Mouse (Mus musculus): ENCODE measurements around the gene Dusp5.

Gene Dusp5

DNA sequence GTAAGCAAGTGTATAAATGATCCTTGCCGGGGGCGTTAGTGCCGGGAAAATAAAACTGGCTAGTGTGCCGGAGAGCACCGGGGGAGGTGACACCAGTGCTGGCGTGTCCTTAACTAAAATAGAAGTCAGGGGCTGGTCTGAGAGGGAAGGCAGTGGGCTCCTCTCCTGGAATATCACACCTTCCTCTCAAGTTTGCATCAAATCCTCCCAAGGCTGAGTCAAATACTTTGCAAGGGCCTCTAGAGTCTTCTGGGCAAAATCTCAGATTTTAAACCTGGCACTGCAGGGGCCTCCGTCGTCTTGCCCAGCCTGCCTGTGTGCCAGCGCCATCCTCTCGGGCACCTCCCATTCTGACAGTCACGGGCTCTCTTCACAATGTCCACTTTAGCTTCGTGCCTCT, 22.1 kb downstream of the Dusp5 start:
- no peak for DNase-seq

DNA sequence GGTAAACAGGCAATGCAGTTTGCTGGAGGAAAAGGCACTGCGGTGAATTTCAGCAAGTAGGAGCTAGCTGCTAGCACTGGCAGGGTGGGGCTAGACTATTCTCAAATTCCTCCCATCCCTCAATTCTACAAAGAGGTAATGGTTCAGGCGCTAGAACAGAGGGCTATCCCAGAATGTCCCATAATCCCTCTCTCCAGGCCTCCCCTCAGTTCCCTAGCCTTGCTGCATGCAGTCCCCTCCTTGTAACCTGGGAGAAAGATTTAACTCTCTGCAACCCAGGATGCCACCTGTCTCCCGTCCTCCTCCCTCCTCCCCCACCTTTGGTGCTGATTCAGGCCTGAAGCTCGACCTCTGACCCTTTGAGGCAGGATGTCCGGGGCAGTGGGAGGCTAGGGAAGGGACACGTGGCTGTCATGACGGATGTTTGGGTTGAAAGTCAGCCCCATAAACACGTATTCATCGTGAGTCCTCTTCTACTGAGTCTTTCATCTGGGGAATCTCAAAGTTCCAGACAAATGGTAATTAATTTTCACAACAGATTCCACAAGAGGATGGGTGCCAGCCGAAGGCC, 23.4 kb downstream of the Dusp5 start:
- no peak for DNase-seq

DNA sequence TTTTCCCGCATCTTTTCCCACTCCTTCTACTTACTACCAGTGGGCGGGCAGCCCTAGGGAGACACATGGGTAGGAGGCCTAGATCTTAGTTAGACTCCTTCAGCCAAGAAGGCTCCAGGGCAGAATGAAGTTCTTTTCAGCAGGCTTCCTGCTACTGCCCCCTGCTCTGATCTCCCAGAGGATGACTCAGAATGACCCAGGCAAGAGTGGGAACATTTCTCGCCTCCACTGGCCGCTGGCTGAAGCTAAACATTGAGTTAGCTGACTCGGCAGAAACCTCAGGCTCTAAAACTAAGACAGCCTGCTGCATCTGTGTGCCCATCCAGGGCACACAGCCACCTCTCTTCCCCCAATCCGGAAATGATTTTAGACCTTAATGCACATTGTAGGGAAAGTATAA, 23.9 kb downstream of the Dusp5 start:
- DNase-seq: no peak

DNA sequence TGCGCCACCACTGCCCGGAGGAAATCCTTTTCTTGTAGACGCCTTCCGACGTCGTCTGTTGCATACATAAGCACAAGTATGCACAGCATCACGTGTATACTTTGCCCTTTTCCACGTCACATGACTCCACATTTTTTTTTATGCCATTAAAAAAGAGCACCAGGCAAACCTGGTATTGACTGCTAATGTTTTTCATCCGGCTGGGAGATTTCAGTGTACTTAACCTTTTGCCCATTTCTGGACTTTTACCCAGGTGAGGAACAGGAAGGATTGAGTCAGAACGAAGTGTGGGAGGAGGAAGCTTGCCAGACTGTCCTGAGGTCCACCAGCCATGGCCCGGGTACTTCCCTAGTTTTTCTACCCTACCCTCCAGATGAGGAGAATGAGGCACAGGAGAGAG, 25.5 kb downstream of the Dusp5 start:
- DNase-seq: no peak

DNA sequence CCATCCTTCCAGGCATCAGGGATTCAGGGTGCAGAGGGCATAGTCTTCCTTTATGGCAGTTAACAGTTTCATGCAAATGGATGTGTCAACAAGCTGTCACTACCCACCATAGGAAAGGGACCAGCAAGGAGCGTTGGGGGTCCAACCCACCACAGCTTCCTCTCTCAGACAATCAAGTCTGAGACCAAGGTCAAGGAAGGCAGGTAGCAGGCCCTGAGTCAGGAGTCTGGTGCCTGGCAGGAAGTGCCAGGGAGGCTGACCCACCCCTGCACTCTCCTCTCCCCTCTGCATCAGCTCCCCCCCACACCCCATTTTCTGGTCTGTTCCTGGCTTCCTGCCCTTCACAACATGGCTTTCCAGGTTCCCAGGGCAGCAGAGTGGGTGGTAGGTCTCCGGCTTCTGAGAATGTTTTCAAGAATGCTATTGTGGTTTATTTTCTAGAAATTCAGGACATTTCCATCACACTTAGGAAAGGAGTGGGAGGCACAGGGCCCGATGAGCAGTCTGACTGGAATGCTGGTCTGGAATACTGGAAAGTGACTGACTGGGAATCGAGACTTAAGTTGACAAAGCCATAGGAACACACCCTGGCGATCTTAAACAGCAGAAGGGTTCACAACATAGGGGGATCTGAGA, 26.2 kb downstream of the Dusp5 start:
- no peak for DNase-seq

DNA sequence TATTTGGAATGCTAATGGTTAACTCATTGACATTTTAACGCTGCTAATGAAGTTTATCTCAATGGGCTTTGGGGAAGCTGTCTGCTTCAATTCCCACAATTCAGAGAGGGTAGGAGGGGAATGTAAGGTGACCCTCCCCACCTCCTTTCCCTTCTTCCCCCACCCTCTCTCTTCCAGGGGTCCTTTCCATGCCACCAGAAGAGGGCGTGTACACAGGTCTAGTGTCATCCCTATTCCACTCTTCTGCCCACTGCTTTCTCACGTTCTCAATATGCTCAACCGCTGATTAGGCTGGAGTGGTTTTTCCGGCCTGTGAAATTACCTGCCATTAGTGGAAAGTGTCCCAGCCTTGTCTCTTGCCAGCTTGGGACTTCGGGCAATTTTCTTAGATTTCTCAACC, 27.9 kb downstream of the Dusp5 start:
- no peak for DNase-seq

DNA sequence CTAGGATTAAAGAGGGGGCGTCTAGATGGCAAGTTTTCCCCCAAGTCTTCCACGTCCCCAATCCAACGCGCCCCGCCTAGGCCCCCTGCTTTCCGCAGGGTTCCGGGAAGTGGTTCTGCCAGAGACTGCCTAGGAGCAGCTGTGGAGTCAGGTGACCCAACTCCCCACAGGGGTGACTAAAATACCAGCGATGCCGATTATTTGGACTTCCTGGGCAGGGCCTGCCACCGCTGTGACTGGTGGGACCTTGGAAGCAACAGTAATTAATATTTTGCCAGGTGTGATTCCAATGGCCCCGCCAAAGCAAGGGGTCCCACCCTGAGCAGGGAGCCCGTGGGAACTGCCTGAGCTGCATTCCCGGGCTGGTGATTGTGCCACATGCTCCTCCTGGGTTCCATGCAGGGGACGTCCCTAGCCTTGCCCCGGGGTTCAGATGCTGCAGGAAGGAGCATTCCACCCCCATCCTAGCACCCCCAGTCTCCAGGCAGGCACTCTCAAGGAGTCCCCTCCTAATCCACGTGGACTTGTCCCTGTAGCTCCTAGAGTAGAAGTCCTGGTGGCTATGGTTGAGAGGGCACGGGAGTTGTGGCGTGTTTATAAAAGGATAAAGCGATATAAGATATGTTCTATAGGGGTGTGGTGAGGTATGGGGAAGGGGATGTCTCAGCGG, 28.5 kb downstream of the Dusp5 start:
- DNase-seq: no peak

DNA sequence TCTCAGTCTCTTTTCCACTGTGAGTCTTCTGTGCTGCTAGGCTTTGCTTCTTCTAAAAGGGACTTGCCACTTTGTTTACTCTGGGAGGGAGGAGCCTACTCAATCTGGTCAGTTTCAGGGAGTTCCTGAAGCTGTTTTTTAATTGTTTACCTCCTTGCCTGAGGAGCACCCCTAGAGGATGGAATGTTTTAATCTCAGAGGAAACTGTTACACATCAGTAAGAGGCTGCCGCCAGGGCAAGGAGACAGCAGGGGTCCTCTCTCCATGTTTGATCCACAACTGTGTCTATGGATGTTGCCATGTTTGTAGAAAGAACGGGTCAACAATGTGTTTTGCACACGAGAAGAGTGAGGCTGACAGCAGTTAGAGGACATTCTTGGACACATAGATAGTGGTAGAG, 31.5 kb downstream of the Dusp5 start:
- DNase-seq: no peak

DNA sequence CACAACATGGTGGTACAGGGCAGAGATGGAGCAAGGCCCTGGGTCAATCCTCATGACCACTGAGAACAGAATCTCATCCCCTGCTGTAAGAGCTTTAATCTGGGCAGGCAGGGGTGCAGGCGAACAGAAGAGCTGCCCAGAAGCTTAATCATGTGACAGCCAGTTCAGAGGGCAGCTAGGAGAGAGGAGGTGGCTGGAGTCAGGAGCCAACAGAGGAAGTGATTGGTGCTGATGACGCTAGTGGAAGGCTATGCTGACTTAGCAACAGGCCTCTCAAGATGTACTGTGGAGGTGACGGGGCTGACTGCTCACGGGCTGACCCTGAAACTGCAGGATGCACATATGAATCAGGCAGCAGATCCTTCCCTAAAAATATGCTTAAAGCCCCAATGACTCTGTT, 35.3 kb downstream of the Dusp5 start:
- DNase-seq: no peak

DNA sequence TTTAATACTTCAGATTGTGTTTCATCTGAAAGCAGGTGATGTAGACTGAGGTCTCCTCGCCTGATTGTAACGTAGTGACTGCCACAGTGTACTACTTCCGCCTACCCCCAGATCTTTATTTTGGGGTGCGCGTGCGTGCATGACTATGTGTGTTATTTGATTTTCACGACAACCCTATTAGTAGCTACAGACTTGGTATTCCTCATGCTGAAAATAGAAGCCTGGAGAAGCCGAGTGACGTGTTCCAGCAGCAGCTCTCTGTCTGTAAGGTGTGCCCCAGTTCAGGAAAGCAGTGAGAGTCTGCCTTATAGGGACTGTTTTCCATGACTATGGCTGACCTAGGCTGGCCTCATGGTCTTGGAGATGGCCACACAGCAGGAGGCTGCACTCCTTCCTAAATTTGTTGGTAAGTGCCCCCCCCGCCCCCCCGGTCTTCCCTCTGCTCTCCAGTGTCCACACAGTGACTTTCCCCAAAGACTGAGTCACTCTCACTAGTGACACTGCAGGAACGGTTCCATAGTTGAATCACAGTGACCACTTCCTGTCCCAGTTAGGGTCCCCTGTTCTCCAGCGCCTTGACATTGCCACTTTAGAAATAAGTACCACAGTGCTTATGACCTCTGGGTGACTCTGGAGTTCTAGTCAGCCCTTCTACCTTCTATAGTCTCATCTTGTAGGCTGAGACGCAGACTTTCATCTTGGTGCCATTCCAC, 36.8 kb downstream of the Dusp5 start:
- DNase-seq: no peak

DNA sequence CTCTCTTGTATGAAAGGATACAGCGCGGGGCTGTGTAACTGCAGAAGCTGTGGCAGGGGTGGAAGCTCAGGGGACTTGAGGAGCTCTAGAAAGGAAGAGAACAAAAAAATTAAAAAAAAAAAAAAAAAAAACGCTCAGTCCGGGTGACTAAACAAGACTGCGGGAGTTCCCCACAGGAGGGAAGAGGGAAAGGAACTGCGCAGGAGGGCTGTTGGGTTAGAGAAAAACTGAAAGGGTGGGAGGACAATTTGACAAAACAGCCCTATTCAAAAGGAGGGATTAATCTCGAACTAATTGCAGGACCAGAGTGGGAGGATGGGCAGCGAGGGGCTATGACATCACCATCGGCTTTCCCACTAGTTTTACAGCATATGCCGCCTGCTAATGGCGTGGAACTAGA, 39.0 kb downstream of the Dusp5 start:
- DNase-seq: no peak

DNA sequence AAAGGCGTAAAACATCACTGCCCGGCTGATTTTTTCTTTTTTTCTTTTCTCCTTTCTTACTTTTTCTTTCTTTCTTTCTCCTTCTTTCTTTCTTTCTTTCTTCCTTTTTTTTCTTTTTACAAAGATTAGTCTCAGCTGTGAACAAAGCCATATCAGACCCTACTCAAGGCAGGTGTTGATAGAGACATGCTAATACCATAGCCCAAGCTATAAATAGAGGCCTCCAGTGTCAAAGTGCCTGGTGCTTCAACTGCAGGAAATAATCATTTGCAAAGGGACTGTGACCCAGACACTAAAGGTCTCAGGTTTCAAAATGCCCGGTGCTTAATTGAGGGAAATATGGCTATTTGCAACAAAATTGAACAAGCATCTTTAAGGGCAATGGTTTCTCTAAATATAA, 39.6 kb downstream of the Dusp5 start:
- DNase-seq: no peak

DNA sequence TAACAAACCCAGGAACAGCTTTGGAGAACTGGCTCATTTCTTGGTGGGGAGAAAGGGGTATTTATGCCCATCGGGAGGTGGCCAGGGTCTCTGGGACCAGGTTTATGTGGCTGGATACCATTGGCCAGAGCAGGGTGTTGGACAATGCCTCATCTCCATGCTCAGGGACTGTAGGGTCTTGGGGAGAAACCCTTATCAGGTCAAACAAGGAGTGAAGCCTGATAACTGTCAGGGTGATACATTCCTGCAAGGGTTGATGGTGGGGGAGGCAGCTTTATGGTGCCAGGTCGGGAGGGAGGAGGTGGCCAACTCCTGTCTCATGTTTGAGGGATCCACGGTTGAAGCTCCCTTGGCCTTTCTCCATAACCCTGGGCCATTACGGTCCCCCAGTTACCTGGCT, 42.1 kb downstream of the Dusp5 start:
- no peak for DNase-seq

DNA sequence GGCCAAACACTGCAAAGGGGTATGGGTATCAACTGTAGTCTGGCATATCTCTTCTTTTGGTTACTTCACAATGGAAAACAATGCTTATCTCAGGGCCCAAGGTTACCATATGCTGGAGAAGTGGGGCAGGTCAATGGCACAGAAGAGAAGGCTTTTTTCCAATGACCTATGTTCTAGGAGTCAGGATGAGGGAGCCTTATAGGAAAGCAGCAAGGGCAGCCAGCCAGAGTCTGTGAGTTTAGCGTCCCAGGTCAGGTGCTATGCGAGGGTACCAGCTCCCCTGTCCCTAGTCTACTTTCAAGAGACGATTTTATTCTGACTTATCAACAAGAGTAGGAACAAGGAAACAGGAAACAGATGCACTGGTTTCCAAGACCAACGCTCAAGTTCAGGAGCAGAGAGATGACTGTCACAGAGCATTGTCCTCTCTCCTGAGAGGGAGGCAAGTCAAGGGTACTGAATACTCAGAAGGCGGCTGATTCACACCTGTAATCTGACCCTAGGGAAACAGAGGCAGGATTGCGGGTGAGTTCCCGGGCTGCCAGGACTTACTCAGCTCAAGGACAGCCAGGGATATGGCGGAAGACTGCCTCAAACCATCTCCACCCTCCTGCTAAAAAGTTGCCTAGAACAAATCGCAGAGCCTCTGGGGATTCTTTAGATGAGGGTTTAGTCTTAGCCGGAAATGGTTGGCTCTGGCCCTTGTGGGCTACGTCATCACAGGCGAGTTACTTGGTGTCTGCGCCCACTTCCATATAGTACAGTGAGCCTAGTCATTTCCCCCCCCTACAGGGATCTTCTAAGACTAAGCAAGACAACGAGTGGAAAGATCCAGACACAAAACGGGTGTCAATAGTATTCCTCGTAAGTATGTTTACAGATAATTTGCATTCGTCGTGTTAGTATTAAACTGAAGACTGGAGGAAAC, 42.9 kb downstream of the Dusp5 start:
- DNase-seq: no peak

DNA sequence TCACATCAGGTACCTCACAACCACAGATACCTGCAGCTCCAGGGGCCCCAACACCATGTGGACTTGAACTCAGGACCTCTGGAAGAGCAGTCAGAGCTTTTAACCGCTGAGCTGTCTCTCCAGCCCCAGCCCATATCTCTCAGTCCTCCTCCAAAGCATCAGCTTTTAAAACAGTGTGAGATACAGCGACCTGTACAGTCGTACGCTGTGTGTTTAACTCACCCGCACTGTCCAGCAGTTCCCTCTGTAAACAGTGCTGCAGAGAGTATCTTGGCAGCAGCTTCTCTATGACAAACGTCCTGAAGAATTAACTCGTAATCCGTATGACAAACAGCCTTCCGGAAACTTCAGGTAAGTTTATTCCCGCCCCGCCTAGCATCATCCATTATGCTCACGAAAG, 43.7 kb downstream of the Dusp5 start:
- no peak for DNase-seq

DNA sequence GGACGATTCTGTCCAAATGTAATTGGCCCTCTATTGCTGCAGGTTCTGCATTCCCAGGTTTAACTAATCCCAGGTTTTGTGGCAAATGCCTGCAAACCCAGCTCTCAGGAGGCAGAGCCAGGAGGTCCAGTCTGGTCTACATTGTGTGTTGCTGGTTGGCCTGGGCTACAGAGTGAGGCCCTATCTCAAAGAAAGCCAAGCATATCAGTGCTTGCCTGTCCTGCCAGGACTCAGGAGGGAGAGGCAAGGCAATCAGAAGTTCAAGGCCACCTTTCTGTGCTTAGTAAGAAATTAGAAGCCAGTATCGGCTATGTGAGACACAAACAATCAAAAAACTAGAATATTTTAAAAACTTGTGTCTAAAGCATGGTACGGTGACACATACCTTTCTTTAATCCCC, 44.2 kb downstream of the Dusp5 start:
- DNase-seq: no peak

DNA sequence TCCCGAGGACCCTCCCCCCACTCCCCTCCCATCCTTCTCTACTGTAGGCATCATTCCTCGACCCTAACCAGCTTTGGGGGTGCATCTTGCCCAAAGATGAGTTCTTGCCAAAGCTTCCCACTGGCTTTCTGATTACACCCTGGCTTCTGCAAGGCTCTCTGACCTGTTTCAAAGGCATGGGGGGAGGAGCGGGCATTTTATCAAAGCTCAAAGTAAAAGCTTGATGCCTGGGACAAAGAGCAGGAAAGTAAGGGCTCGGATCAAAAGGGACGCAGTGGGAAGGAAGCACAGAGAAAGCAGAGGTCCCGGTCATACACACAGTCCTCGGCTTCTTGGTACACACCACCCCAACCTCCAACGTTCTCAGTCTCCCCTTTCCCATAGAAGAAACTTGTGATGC, 45.2 kb downstream of the Dusp5 start:
- no peak for DNase-seq

DNA sequence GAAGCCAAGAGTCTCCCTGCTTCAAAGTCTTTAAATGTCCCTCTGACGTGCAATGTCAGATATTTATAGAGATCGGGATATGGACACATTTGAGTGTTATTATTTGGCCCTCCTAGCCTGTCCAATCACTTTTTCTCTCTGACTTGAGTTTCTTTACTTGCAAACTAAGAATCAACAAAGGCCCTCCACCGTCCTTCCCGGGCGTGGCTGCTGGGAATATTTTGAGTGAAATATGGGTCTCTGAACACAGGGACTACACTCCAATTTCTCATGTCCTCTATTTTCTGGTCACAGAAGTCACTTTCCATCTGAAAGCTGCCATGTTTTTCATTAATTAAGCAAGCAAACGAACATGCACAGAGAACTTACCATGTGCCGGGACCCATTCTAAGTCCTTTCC, 45.6 kb downstream of the Dusp5 start:
- DNase-seq: no peak

DNA sequence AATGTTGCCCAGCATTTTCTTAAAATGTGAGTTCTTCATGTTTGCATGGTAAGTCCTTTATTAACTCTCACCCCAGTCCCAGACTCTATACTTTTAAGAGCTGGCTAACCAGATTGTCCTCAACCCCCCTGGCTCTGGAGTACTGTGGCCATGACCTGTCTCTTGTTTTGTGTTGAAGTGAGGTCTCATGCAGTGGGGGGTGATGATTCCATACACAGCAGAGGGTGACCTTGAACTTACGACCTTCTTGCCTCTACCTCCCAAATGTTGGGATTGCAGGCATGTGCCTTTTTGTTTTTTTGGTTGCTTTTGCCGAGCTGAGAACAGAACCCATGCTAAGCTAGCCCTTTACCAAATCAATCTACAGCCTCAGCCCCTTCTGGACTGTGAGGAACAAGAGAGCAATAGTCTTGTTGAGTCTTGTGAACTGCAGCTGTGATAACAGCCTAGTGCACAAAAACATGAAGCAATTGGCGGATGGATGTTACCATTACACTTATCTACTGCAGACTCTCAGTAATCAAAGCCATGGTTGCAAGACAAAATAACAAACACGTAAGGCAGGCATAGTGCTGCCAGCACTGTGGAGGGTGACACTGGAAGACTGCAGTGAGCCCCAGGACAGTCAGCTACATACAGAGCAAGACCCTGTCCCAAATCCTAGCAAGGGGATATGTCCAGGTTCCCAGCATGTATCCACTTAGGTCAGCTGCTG, 46.5 kb downstream of the Dusp5 start:
- no peak for DNase-seq

DNA sequence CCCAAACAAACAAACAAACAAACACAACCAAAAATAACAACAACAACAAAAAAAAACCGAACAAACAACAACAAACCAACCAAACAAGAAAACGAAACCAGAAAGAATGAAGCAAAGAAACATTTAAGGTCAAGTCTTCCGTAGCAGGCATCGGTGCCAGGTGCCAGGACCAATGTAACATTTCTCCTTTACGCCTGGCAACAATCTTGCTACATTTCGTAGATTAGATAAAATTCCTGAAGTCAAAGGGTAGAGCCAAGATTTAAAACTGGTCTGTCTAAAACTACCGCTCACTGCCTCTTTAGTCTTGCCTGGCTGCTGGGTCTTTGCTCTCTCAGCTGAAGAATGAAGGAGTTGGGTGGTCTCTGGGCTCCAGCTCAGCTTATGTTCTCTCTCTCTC, 47.2 kb downstream of the Dusp5 start:
- no peak for DNase-seq

DNA sequence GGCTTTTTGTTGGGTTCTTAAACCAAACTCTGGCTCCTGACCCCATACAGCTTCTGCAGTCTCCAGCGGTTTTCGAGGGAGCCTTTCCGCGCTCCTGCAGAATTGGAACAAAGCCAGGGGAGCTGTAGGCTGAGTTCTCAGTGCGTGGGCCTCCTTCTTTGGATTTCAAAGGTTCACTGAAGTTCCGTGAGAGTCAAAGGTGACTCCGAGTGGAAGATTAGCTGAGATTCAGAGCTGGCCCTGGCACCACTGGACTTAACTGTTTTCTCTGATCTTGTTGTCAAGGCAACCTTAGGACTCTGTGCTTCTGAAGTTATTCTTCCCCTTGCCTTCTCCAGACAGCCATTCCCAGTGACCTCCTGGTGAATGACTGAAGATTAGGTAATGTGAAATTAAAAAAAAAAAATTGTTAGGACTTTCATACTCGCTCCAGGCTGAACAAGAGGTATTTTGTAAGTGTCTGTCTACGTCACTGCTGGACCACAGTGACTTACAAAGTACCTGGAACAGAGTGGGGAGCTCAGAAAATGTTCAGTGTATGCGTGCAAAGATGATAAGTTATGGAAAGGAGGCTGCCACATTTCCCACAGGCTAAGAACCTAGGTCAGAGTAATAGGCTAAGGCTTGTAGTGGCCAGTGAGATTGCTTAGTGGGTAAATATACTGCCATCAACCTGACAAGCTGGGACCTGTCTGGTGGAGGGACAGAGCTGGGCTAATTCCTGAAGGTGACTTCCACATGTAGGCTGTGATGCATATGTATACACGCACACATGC, 48.3 kb downstream of the Dusp5 start:
- no peak for DNase-seq

Measured in right cerebral cortex, postnatal 14 days (tissue).